Mouse (Mus musculus): ENCODE results near the gene Dpagt1. TPM values are rescaled to one million over a fixed set of nuclear protein-coding genes. Genes with fewer than 3 reads are reported as not detected.

The Dpagt1 gene
- polyA plus RNA-seq, 1 experiment: 34.0 TPM

- Histone ChIP-seq H3K79me3 (ENCODE audit: low read depth) (no peaks in the 10 kb centered on the region), H3K36me3 (ENCODE audit: control insufficient read depth, insufficient read depth) (peaks cover 4% of the 10 kb centered on the region), H3K4me3 (ENCODE audit: insufficient read depth, poor library complexity, severe bottlenecking) (no peak overlapping the region), H3ac (ENCODE audit: control insufficient read depth, insufficient read length, low read depth) (no peak overlapping the region), H3K79me2 (ENCODE audit: control insufficient read depth, insufficient read depth) (peaks cover 18% of the 10 kb centered on the region), H3K27me3 (ENCODE audit: control insufficient read depth, insufficient read depth, insufficient read length) (no peaks in the 10 kb centered on the region)
- TF ChIP-seq CTCF (IDR thresholded peaks at IDR 0.05; ENCODE audit: control insufficient read depth, insufficient read depth, insufficient read length) (no peak), MYOD1 (IDR thresholded peaks at IDR 0.05; ENCODE audit: control insufficient read depth, insufficient read length, low read depth) (no peak), FOSL1 (IDR thresholded peaks at IDR 0.05; ENCODE audit: insufficient read depth, low read length, poor library complexity, severe bottlenecking) (no peak), MYOG (IDR thresholded peaks at IDR 0.05; ENCODE audit: control insufficient read depth, extremely low read depth, insufficient read length) (no peak), CEBPB (IDR thresholded peaks at IDR 0.05; ENCODE audit: low read depth) (no peak), USF1 (IDR thresholded peaks at IDR 0.05; ENCODE audit: low read depth) (no peak), MAX (IDR thresholded peaks at IDR 0.05) (no peak)
Measured at GRCm38 (mm10) chr9:44314257-44314547, 11.6 kb upstream of the Dpagt1 start.

GRCm38 (mm10) chr9:44314910-44315309 is 10.9 kb upstream of the Dpagt1 start:
- Histone ChIP-seq H3K36me3 (ENCODE audit: control insufficient read depth, insufficient read depth) (peaks cover 4% of the 10 kb centered on the region), H3K79me2 (ENCODE audit: control insufficient read depth, insufficient read depth) (peaks cover 21% of the 10 kb centered on the region), H3K4me3 (ENCODE audit: insufficient read depth, poor library complexity, severe bottlenecking) (no peak overlapping the region), H3ac (ENCODE audit: control insufficient read depth, insufficient read length, low read depth) (no peak overlapping the region), H3K79me3 (ENCODE audit: low read depth) (peaks cover 2% of the 10 kb centered on the region), H3K27me3 (ENCODE audit: control insufficient read depth, insufficient read depth, insufficient read length) (no peaks in the 10 kb centered on the region)
- TF ChIP-seq MYOD1 (IDR thresholded peaks at IDR 0.05; ENCODE audit: control insufficient read depth, insufficient read length, low read depth): no peak
- TF ChIP-seq CEBPB (IDR thresholded peaks at IDR 0.05; ENCODE audit: low read depth): no peak
- no peak for TF ChIP-seq CTCF (IDR thresholded peaks at IDR 0.05; ENCODE audit: control insufficient read depth, insufficient read depth, insufficient read length)
- no peak for TF ChIP-seq MAX (IDR thresholded peaks at IDR 0.05)
- no peak for TF ChIP-seq USF1 (IDR thresholded peaks at IDR 0.05; ENCODE audit: low read depth)
- TF ChIP-seq FOSL1 (IDR thresholded peaks at IDR 0.05; ENCODE audit: insufficient read depth, low read length, poor library complexity, severe bottlenecking): no peak
- TF ChIP-seq MYOG (IDR thresholded peaks at IDR 0.05; ENCODE audit: control insufficient read depth, extremely low read depth, insufficient read length): no peak

GRCm38 (mm10) chr9:44317452-44317851 is 8.4 kb upstream of the Dpagt1 start:
- Histone ChIP-seq H3ac (ENCODE audit: control insufficient read depth, insufficient read length, low read depth) (no peak overlapping the region), H3K4me3 (ENCODE audit: insufficient read depth, poor library complexity, severe bottlenecking) (no peak overlapping the region), H3K79me3 (ENCODE audit: low read depth) (peaks cover 2% of the 10 kb centered on the region), H3K36me3 (ENCODE audit: control insufficient read depth, insufficient read depth) (peaks cover 4% of the 10 kb centered on the region), H3K27me3 (ENCODE audit: control insufficient read depth, insufficient read depth, insufficient read length) (no peaks in the 10 kb centered on the region), H3K79me2 (ENCODE audit: control insufficient read depth, insufficient read depth) (peaks cover 21% of the 10 kb centered on the region)
- TF ChIP-seq MYOG (IDR thresholded peaks at IDR 0.05; ENCODE audit: control insufficient read depth, extremely low read depth, insufficient read length): no peak
- peak; percentile 33 for TF ChIP-seq USF1 (IDR thresholded peaks at IDR 0.05; ENCODE audit: low read depth)
- no peak for TF ChIP-seq FOSL1 (IDR thresholded peaks at IDR 0.05; ENCODE audit: insufficient read depth, low read length, poor library complexity, severe bottlenecking)

- Histone ChIP-seq H3K27me3 (ENCODE audit: control insufficient read depth, insufficient read depth, insufficient read length) (no peaks in the 10 kb centered on the region), H3K36me3 (ENCODE audit: control insufficient read depth, insufficient read depth) (peaks cover 4% of the 10 kb centered on the region), H3K79me2 (ENCODE audit: control insufficient read depth, insufficient read depth) (peaks cover 21% of the 10 kb centered on the region), H3ac (ENCODE audit: control insufficient read depth, insufficient read length, low read depth) (no peak overlapping the region), H3K79me3 (ENCODE audit: low read depth) (peaks cover 2% of the 10 kb centered on the region), H3K4me3 (ENCODE audit: insufficient read depth, poor library complexity, severe bottlenecking) (no peak overlapping the region)
- TF ChIP-seq FOSL1 (IDR thresholded peaks at IDR 0.05; ENCODE audit: insufficient read depth, low read length, poor library complexity, severe bottlenecking) (no peak), MAX (IDR thresholded peaks at IDR 0.05) (no peak), CEBPB (IDR thresholded peaks at IDR 0.05; ENCODE audit: low read depth) (no peak), MYOG (IDR thresholded peaks at IDR 0.05; ENCODE audit: control insufficient read depth, extremely low read depth, insufficient read length) (no peak), USF1 (IDR thresholded peaks at IDR 0.05; ENCODE audit: low read depth) (no peak), MYOD1 (IDR thresholded peaks at IDR 0.05; ENCODE audit: control insufficient read depth, insufficient read length, low read depth) (no peak), CTCF (IDR thresholded peaks at IDR 0.05; ENCODE audit: control insufficient read depth, insufficient read depth, insufficient read length) (no peak)
Measured at GRCm38 (mm10) chr9:44318076-44318825, 7.6 kb upstream of the Dpagt1 start.

GRCm38 (mm10) chr9:44318826-44319095 is 7.1 kb upstream of the Dpagt1 start:
- H3K79me2 ChIP-seq (ENCODE audit: control insufficient read depth, insufficient read depth): peaks cover 21% of the 10 kb centered on the region
- H3K36me3 ChIP-seq (ENCODE audit: control insufficient read depth, insufficient read depth): no peaks in the 10 kb centered on the region
- H3K27me3 ChIP-seq (ENCODE audit: control insufficient read depth, insufficient read depth, insufficient read length): no peaks in the 10 kb centered on the region
- TF ChIP-seq MAX (IDR thresholded peaks at IDR 0.05): no peak
- no peak for TF ChIP-seq CEBPB (IDR thresholded peaks at IDR 0.05; ENCODE audit: low read depth)
- TF ChIP-seq FOSL1 (IDR thresholded peaks at IDR 0.05; ENCODE audit: insufficient read depth, low read length, poor library complexity, severe bottlenecking): no peak
- TF ChIP-seq CTCF (IDR thresholded peaks at IDR 0.05; ENCODE audit: control insufficient read depth, insufficient read depth, insufficient read length): no peak
- TF ChIP-seq USF1 (IDR thresholded peaks at IDR 0.05; ENCODE audit: low read depth): no peak
- no peak for TF ChIP-seq MYOG (IDR thresholded peaks at IDR 0.05; ENCODE audit: control insufficient read depth, extremely low read depth, insufficient read length)
- no peak for TF ChIP-seq MYOD1 (IDR thresholded peaks at IDR 0.05; ENCODE audit: control insufficient read depth, insufficient read length, low read depth)
- no peak overlapping the region for H3ac ChIP-seq (ENCODE audit: control insufficient read depth, insufficient read length, low read depth)
- no peak overlapping the region for H3K4me3 ChIP-seq (ENCODE audit: insufficient read depth, poor library complexity, severe bottlenecking)
- H3K79me3 ChIP-seq (ENCODE audit: low read depth): peaks cover 2% of the 10 kb centered on the region
